Mouse (Mus musculus): ENCODE results near the gene Kpna7. TPM values are rescaled to one million over a fixed set of nuclear protein-coding genes. Genes with fewer than 3 reads are reported as not detected.
"Not testable (repeated sequence)": the region's sequence is repeated elsewhere in the genome, so short reads cannot be mapped to it uniquely, and the experiment has no call there.

The Kpna7 gene
- polyA plus RNA-seq, 1 experiment from 2014 or later: not detected

- Histone ChIP-seq H3K9me3 (replicated peaks; ENCODE audit: low read length) (no peaks in the 10 kb centered on the region), H3K4me3 (replicated peaks; ENCODE audit: low read depth, low read length) (no peak overlapping the region), H3K27me3 (ENCODE audit: insufficient read depth, low read length) (no peaks in the 10 kb centered on the region), H3K4me2 (ENCODE audit: low read length) (no peak overlapping the region), H3K9ac (ENCODE audit: low read depth, low read length) (no peak overlapping the region), H3K36me3 (ENCODE audit: insufficient read depth, low read length) (peaks cover 47% of the 10 kb centered on the region), H3K4me1 (replicated peaks; ENCODE audit: insufficient read depth, low read length) (no peaks in the 10 kb centered on the region), H3K27ac (no peak overlapping the region)
- ATAC-seq (replicated peaks; ENCODE audit: low FRiP score, low read depth) (no peak), DNase-seq (ENCODE audit: low spot score) (no peak)
- 89% methylated on average over 6 of the region's 6 CpGs for WGBS
- TF ChIP-seq CTCF (IDR thresholded peaks at IDR 0.05; ENCODE audit: low read depth): no peak
Observed at GRCm38 (mm10) chr5:145110401-145110800, 26.6 kb upstream of the Kpna7 start.

GRCm38 (mm10) chr5:145105694-145106275 lies 22.0 kb upstream of the Kpna7 start:
- no peak overlapping the region for H3K4me2 ChIP-seq (ENCODE audit: low read length)
- H3K4me3 ChIP-seq (replicated peaks; ENCODE audit: low read depth, low read length): no peak overlapping the region
- TF ChIP-seq CTCF (IDR thresholded peaks at IDR 0.05; ENCODE audit: low read depth): no peak
- H3K27ac ChIP-seq: no peak overlapping the region
- H3K9ac ChIP-seq (ENCODE audit: low read depth, low read length): no peak overlapping the region
- ATAC-seq (replicated peaks; ENCODE audit: low FRiP score, low read depth) (no peak), DNase-seq (ENCODE audit: low spot score) (no peak)
- no peaks in the 10 kb centered on the region for H3K27me3 ChIP-seq (ENCODE audit: insufficient read depth, low read length)
- peaks cover 66% of the 10 kb centered on the region for H3K36me3 ChIP-seq (ENCODE audit: insufficient read depth, low read length)
- no peaks in the 10 kb centered on the region for H3K4me1 ChIP-seq (replicated peaks; ENCODE audit: insufficient read depth, low read length)
- WGBS: 85% methylated on average over 9 of the region's 9 CpGs
- H3K9me3 ChIP-seq (replicated peaks; ENCODE audit: low read length): no peaks in the 10 kb centered on the region

- H3K4me1 ChIP-seq (replicated peaks; ENCODE audit: insufficient read depth, low read length): no peaks in the 10 kb centered on the region
- no peak for TF ChIP-seq CTCF (IDR thresholded peaks at IDR 0.05; ENCODE audit: low read depth)
- no peak overlapping the region for H3K27ac ChIP-seq
- H3K4me3 ChIP-seq (replicated peaks; ENCODE audit: low read depth, low read length): no peak overlapping the region
- ATAC-seq (replicated peaks; ENCODE audit: low FRiP score, low read depth) (no peak), DNase-seq (ENCODE audit: low spot score) (no peak)
- H3K9me3 ChIP-seq (replicated peaks; ENCODE audit: low read length): no peaks in the 10 kb centered on the region
- H3K9ac ChIP-seq (ENCODE audit: low read depth, low read length): no peak overlapping the region
- peaks cover 65% of the 10 kb centered on the region for H3K36me3 ChIP-seq (ENCODE audit: insufficient read depth, low read length)
- no peak overlapping the region for H3K4me2 ChIP-seq (ENCODE audit: low read length)
- WGBS: 90% methylated on average over 9 of the region's 9 CpGs
- no peaks in the 10 kb centered on the region for H3K27me3 ChIP-seq (ENCODE audit: insufficient read depth, low read length)
Observed at GRCm38 (mm10) chr5:145104328-145104727, 20.5 kb upstream of the Kpna7 start.

GRCm38 (mm10) chr5:145102706-145103105 lies 18.9 kb upstream of the Kpna7 start:
- H3K4me1 ChIP-seq (replicated peaks; ENCODE audit: insufficient read depth, low read length): no peaks in the 10 kb centered on the region
- no peak overlapping the region for H3K4me2 ChIP-seq (ENCODE audit: low read length)
- WGBS: 91% methylated on average over 4 of the region's 4 CpGs
- H3K9ac ChIP-seq (ENCODE audit: low read depth, low read length): no peak overlapping the region
- H3K27ac ChIP-seq: no peak overlapping the region
- H3K4me3 ChIP-seq (replicated peaks; ENCODE audit: low read depth, low read length): no peak overlapping the region
- ATAC-seq (replicated peaks; ENCODE audit: low FRiP score, low read depth) (no peak), DNase-seq (ENCODE audit: low spot score) (no peak)
- no peak for TF ChIP-seq CTCF (IDR thresholded peaks at IDR 0.05; ENCODE audit: low read depth)
- H3K27me3 ChIP-seq (ENCODE audit: insufficient read depth, low read length): no peaks in the 10 kb centered on the region
- H3K36me3 ChIP-seq (ENCODE audit: insufficient read depth, low read length): peaks cover 53% of the 10 kb centered on the region
- H3K9me3 ChIP-seq (replicated peaks; ENCODE audit: low read length): no peaks in the 10 kb centered on the region

- H3K4me2 ChIP-seq (ENCODE audit: low read length); H3K9me3 ChIP-seq (replicated peaks; ENCODE audit: low read length); H3K9ac ChIP-seq (ENCODE audit: low read depth, low read length); H3K4me3 ChIP-seq (replicated peaks; ENCODE audit: low read depth, low read length); H3K27me3 ChIP-seq (ENCODE audit: insufficient read depth, low read length); H3K27ac ChIP-seq; DNase-seq (ENCODE audit: low spot score); ATAC-seq (replicated peaks; ENCODE audit: low FRiP score, low read depth); H3K4me1 ChIP-seq (replicated peaks; ENCODE audit: insufficient read depth, low read length): not testable (repeated sequence)
- WGBS: 92% methylated on average over 11 of the region's 11 CpGs
- peaks cover 43% of the 10 kb centered on the region for H3K36me3 ChIP-seq (ENCODE audit: insufficient read depth, low read length)
Observed at GRCm38 (mm10) chr5:145101451-145101850, 17.6 kb upstream of the Kpna7 start.

GRCm38 (mm10) chr5:145100960-145101359 lies 17.1 kb upstream of the Kpna7 start:
- H3K4me1 ChIP-seq (replicated peaks; ENCODE audit: insufficient read depth, low read length): no peaks in the 10 kb centered on the region
- no peaks in the 10 kb centered on the region for H3K27me3 ChIP-seq (ENCODE audit: insufficient read depth, low read length)
- TF ChIP-seq CTCF (IDR thresholded peaks at IDR 0.05; ENCODE audit: low read depth): no peak
- no peak overlapping the region for H3K27ac ChIP-seq
- H3K9ac ChIP-seq (ENCODE audit: low read depth, low read length): no peak overlapping the region
- 96% methylated on average over 9 of the region's 9 CpGs for WGBS
- peaks cover 38% of the 10 kb centered on the region for H3K36me3 ChIP-seq (ENCODE audit: insufficient read depth, low read length)
- no peak overlapping the region for H3K4me2 ChIP-seq (ENCODE audit: low read length)
- no peak for ATAC-seq (replicated peaks; ENCODE audit: low FRiP score, low read depth)
- no peaks in the 10 kb centered on the region for H3K9me3 ChIP-seq (replicated peaks; ENCODE audit: low read length)
- DNase-seq (ENCODE audit: low spot score): no peak
- no peak overlapping the region for H3K4me3 ChIP-seq (replicated peaks; ENCODE audit: low read depth, low read length)

GRCm38 (mm10) chr5:145098340-145098821 lies 14.6 kb upstream of the Kpna7 start:
- Histone ChIP-seq H3K27ac (no peak overlapping the region), H3K9me3 (replicated peaks; ENCODE audit: low read length) (no peaks in the 10 kb centered on the region), H3K4me3 (replicated peaks; ENCODE audit: low read depth, low read length) (no peak overlapping the region), H3K4me2 (ENCODE audit: low read length) (no peak overlapping the region), H3K9ac (ENCODE audit: low read depth, low read length) (no peak overlapping the region), H3K36me3 (ENCODE audit: insufficient read depth, low read length) (peaks cover 30% of the 10 kb centered on the region), H3K4me1 (replicated peaks; ENCODE audit: insufficient read depth, low read length) (no peaks in the 10 kb centered on the region), H3K27me3 (ENCODE audit: insufficient read depth, low read length) (no peaks in the 10 kb centered on the region)
- TF ChIP-seq CTCF (IDR thresholded peaks at IDR 0.05; ENCODE audit: low read depth): no peak
- ATAC-seq (replicated peaks; ENCODE audit: low FRiP score, low read depth) (no peak), DNase-seq (ENCODE audit: low spot score) (no peak)
- WGBS: 96% methylated on average over 10 of the region's 10 CpGs
